Mouse (Mus musculus) kidney, embryonic 14.5 days (tissue): ENCODE measurements around the gene Itprid2. TPM values are rescaled to one million over a fixed set of nuclear protein-coding genes. Genes with fewer than 3 reads are reported as not detected.

Experiments used
- ATAC-seq: fragments of 200-750 bp; cut with Nextera tagmentation; 2 replicates; pipeline ENCODE4 v1.8.0; 2017; ENCODE audit warnings: moderate number of reproducible peaks, mild to moderate bottlenecking, moderate TSS enrichment, moderate library complexity; ENCODE audit not compliant: low FRiP score, low TSS enrichment
- H3K27ac ChIP-seq: fragments of 300-500 bp; sonication (generic); 2 replicates; pipeline ENCODE4 v1.5.1; 2014; ENCODE audit warnings: low read depth, mild to moderate bottlenecking, low read length, moderate library complexity, mixed read lengths
- H3K27me3 ChIP-seq: fragments of 300-500 bp; sonication (generic); 2 replicates; pipeline ENCODE4 v1.6.1; 2014; ENCODE audit warnings: mild to moderate bottlenecking, low read length; ENCODE audit not compliant: control insufficient read depth, insufficient read depth
- H3K36me3 ChIP-seq: fragments of 300-500 bp; sonication (generic); 2 replicates; pipeline ENCODE4 v1.6.1; 2014; ENCODE audit warnings: low read length, mixed read lengths; ENCODE audit not compliant: control insufficient read depth, insufficient read depth
- H3K4me1 ChIP-seq: fragments of 300-500 bp; sonication (generic); 2 replicates; pipeline ENCODE4 v1.6.1; 2014; ENCODE audit warnings: low read length, mixed read lengths; ENCODE audit not compliant: control insufficient read depth, insufficient read depth
- H3K4me2 ChIP-seq: fragments of 300-500 bp; sonication (generic); replicated peaks from 2 replicates; pipeline ENCODE4 v1.6.1; 2014; ENCODE audit warnings: low read depth, mild to moderate bottlenecking, low read length
- H3K4me3 ChIP-seq: fragments of 300-500 bp; sonication (generic); 2 replicates; pipeline ENCODE4 v1.5.1; 2014; ENCODE audit warnings: mild to moderate bottlenecking, low read length
- H3K9ac ChIP-seq: fragments of 300-500 bp; sonication (generic); 2 replicates; pipeline ENCODE4 v1.6.1; 2014; ENCODE audit warnings: low read depth, mild to moderate bottlenecking, low read length, moderate library complexity
- H3K9me3 ChIP-seq: fragments of 300-500 bp; sonication (generic); 2 replicates; pipeline ENCODE4 v1.6.1; 2016; ENCODE audit warnings: low read length; ENCODE audit not compliant: control insufficient read depth
- WGBS: fragments of 180-500 bp; shearing (Covaris S2); extraction: QIAGEN DNeasy Blood & Tissue Kit; methylation state at CpG from one replicate; pipeline ENCODE4 v1.1.7; 2014; 5-methylcytosine and 5-hydroxymethylcytosine counted together
- polyA plus RNA-seq: library from polyadenylated mRNA; unstranded; fragments of >200 nt; fragmentation: Nextera tagmentation; extraction: Ambion mirVana; gene quantifications from 2 replicates; pipeline ENCODE4 v1.2.1, GENCODE M21; 2014

Itprid2 gene
- polyA plus RNA-seq, 1 experiment from 2014 or later: 26.5 TPM

DNA sequence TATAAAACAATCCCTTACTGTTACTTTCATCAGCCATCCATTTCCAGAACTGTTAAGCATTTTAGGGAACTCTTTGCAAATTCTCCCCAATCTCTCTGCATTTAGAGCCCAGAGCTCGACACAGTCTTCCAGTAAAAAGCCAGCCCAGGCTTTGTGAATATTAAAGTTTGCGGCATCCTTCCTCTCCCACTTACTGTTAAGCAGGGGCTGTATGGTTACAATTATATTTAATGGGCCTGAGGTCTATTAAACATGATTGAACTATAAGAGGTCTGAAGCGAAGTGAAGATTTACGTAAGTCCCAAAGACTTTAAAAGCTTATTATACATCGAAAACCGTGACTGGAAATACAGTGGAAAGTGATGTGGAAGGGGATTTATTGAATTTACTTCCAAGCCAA lies 79.6 kb downstream of the Itprid2 start:
- no peaks in the 10 kb centered on the region for H3K9me3 ChIP-seq
- ATAC-seq: no peak

DNA sequence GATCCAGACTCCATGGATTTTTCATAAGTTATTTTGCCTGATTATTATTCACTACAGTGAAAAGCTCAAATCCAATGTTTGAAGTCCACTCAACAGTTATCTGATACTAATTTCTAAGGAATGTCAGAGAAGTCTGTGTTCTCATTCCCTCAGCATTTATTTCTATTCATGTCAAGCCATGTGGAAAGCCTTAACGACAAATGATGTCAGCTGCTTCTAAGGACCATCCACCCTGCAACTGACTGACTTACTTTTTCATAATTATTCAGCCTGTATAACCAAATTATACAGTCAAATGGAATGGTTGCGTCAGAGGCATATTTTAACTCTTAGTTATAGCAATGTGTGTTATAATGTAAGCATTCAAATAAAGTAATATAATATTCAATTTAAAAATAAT lies 80.8 kb downstream of the Itprid2 start:
- H3K36me3 ChIP-seq: no peaks in the 10 kb centered on the region
- no peak for ATAC-seq
- no peaks in the 10 kb centered on the region for H3K27me3 ChIP-seq
- H3K4me3 ChIP-seq: no peak overlapping the region
- no peaks in the 10 kb centered on the region for H3K4me1 ChIP-seq
- H3K4me2 ChIP-seq: no peak overlapping the region
- WGBS: 82% methylated on average over 2 of the region's 2 CpGs
- H3K9ac ChIP-seq: no peak overlapping the region
- no peaks in the 10 kb centered on the region for H3K9me3 ChIP-seq
- H3K27ac ChIP-seq: no peak overlapping the region

More for the DNA sequence above, 79.6 kb downstream of the Itprid2 start:
- 72% methylated on average over 6 of the region's 6 CpGs for WGBS
- no peaks in the 10 kb centered on the region for H3K4me1 ChIP-seq
- no peak overlapping the region for H3K27ac ChIP-seq
- H3K4me3 ChIP-seq: no peak overlapping the region
- no peaks in the 10 kb centered on the region for H3K27me3 ChIP-seq
- H3K36me3 ChIP-seq: no peaks in the 10 kb centered on the region
- H3K9ac ChIP-seq: no peak overlapping the region
- H3K4me2 ChIP-seq: no peak overlapping the region

DNA sequence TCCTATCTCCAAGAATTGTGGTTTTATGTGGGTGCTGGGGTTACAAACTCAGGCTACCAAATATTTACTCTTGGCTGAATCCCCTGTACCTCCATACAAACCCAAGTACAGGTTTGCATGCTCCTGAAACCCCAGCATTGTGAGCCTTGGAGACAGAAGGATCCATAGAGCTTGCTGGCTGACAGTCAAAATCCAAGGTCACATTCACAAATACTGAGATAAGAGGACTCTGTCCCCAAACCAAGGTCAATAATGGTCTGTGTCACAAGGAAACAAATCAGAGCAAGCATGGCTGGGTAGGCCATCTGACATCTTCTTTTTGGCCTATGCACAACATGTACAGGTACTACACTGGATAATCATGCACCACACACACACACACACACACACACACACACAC lies 82.7 kb downstream of the Itprid2 start:
- no peak for ATAC-seq
- Histone ChIP-seq H3K4me3 (no peak overlapping the region), H3K36me3 (no peaks in the 10 kb centered on the region), H3K27ac (no peak overlapping the region), H3K9me3 (no peaks in the 10 kb centered on the region), H3K9ac (no peak overlapping the region), H3K4me2 (no peak overlapping the region), H3K27me3 (no peaks in the 10 kb centered on the region), H3K4me1 (no peaks in the 10 kb centered on the region)

DNA sequence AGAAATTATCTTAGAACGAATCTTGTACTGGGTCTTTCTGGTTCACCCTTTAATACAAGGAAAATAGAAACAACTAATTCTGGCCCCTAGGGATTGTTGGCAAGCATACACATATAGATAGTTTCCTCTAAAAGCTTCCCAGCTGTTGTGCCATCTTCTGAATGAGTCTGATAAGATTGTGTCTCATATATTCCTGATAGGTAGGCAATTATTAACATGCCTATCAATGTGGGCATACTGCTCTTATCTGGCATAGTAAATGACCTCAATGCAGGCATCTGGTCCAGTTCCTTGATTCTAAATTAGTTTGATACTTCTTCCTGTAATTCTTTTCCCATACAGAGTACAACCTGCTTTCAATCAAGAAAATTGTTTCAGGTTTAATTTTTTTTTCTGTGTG lies 87.3 kb downstream of the Itprid2 start:
- H3K9ac ChIP-seq: no peak overlapping the region
- H3K4me3 ChIP-seq: no peak overlapping the region
- no peaks in the 10 kb centered on the region for H3K9me3 ChIP-seq
- no peaks in the 10 kb centered on the region for H3K36me3 ChIP-seq
- WGBS: 69% methylated on average over 1 of the region's 1 CpGs
- no peak overlapping the region for H3K27ac ChIP-seq
- no peak overlapping the region for H3K4me2 ChIP-seq
- H3K27me3 ChIP-seq: no peaks in the 10 kb centered on the region
- no peaks in the 10 kb centered on the region for H3K4me1 ChIP-seq
- no peak for ATAC-seq

Other genes starting within 250 kb of the Itprid2 start
- gene Neurod1, start 178.6 kb upstream of the Itprid2 start, polyA plus RNA-seq: not detected in 2 replicates
- gene Cerkl, start 178.6 kb upstream of the Itprid2 start, polyA plus RNA-seq: 1.4 and 2.7 TPM in 2 replicates
- not detected in 2 replicates for gene Ppp1r1c, start 72.4 kb downstream of the Itprid2 start, polyA plus RNA-seq